Mouse (Mus musculus) heart, embryonic 16.5 days (tissue): ENCODE data around the gene Tspyl4. TPM values are rescaled to one million over a fixed set of nuclear protein-coding genes. Genes with fewer than 3 reads are reported as not detected.
"Not testable (repeated sequence)": the region's sequence is repeated elsewhere in the genome, so short reads cannot be mapped to it uniquely, and the experiment has no call there.

Experiments
- ATAC-seq: fragments of 200-750 bp; cut with Nextera tagmentation; replicated peaks from 2 replicates; pipeline ENCODE4 v1.8.0; 2017; ENCODE audit warnings: moderate number of reproducible peaks; ENCODE audit not compliant: insufficient read depth, low FRiP score; ENCODE audit errors: extremely low read depth
- H3K27ac ChIP-seq: fragments of 300-500 bp; sonication (generic); 2 replicates; pipeline ENCODE4 v1.5.1; 2014; ENCODE audit warnings: mild to moderate bottlenecking, low read length, control low read depth, moderate library complexity
- H3K27me3 ChIP-seq: fragments of 300-500 bp; sonication (generic); 2 replicates; pipeline ENCODE4 v1.6.1; 2014; ENCODE audit warnings: low read length, mixed read lengths; ENCODE audit not compliant: control insufficient read depth, insufficient read depth
- H3K36me3 ChIP-seq: fragments of 300-500 bp; sonication (generic); 2 replicates; pipeline ENCODE4 v1.6.1; 2014; ENCODE audit not compliant: control insufficient read depth, insufficient read depth
- H3K4me1 ChIP-seq: fragments of 300-500 bp; sonication (generic); 2 replicates; pipeline ENCODE4 v1.6.1; 2014; ENCODE audit warnings: low read length, mixed read lengths; ENCODE audit not compliant: control insufficient read depth, insufficient read depth
- H3K4me2 ChIP-seq: fragments of 300-500 bp; sonication (generic); 2 replicates; pipeline ENCODE4 v1.6.1; 2014; ENCODE audit warnings: low read depth, mild to moderate bottlenecking, control low read depth, low read length
- H3K4me3 ChIP-seq: fragments of 300-500 bp; sonication (generic); 2 replicates; pipeline ENCODE4 v1.5.1; 2014; ENCODE audit warnings: mild to moderate bottlenecking, control low read depth, low read length
- H3K9ac ChIP-seq: fragments of 300-500 bp; sonication (generic); 2 replicates; pipeline ENCODE4 v1.6.1; 2014; ENCODE audit warnings: low read length, control low read depth
- H3K9me3 ChIP-seq: fragments of 300-500 bp; sonication (generic); replicated peaks from 2 replicates; pipeline ENCODE4 v1.6.1; 2016; ENCODE audit warnings: low read length; ENCODE audit not compliant: control insufficient read depth
- WGBS: fragments of 180-500 bp; shearing (Covaris S2); extraction: QIAGEN DNeasy Blood & Tissue Kit; methylation state at CpG from one replicate; pipeline ENCODE4 v1.1.7; 2014; 5-methylcytosine and 5-hydroxymethylcytosine counted together
- polyA plus RNA-seq: library from polyadenylated mRNA; unstranded; fragments of >200 nt; fragmentation: Nextera tagmentation; extraction: Ambion mirVana; gene quantifications from 2 replicates; pipeline ENCODE4 v1.2.1, GENCODE M21; 2015

Tspyl4 gene
- polyA plus RNA-seq = 20.5 and 20.8 TPM in 2 replicates

- Histone ChIP-seq H3K4me2 (peak within 1 kb of the TSS; percentile 88), H3K27me3 (no peaks in the 10 kb centered on the region), H3K36me3 (no peaks in the 10 kb centered on the region), H3K4me1 (peaks cover 29% of the 10 kb centered on the region), H3K27ac (peak within 1 kb of the TSS; percentile 70), H3K9ac (peak within 1 kb of the TSS; percentile 79), H3K9me3 (no peaks in the 10 kb centered on the region), H3K4me3 (peak within 1 kb of the TSS; percentile 80)
- ATAC-seq = peak; percentile 94
- under 1% methylated on average over 38 of the region's 38 CpGs for WGBS
Observed at GRCm38 (mm10) chr10:34297299-34297979, at the start of gene Tspyl4. TSS of gene Tspyl4 (plus strand) at chr10:34297442.

- no peak overlapping the region for H3K9ac ChIP-seq
- no peak overlapping the region for H3K4me2 ChIP-seq
- no peak for ATAC-seq
- 42% methylated on average over 3 of the region's 3 CpGs for WGBS
- no peak overlapping the region for H3K27ac ChIP-seq
- H3K9me3 ChIP-seq = no peaks in the 10 kb centered on the region
- H3K4me1 ChIP-seq = no peaks in the 10 kb centered on the region
- no peaks in the 10 kb centered on the region for H3K36me3 ChIP-seq
- no peak overlapping the region for H3K4me3 ChIP-seq
- no peaks in the 10 kb centered on the region for H3K27me3 ChIP-seq
Observed at GRCm38 (mm10) chr10:34247757-34248156, 49.5 kb upstream of the Tspyl4 start.

- Histone ChIP-seq H3K4me2 (no peak overlapping the region), H3K27ac (no peak overlapping the region), H3K4me1 (no peaks in the 10 kb centered on the region), H3K9ac (no peak overlapping the region), H3K27me3 (no peaks in the 10 kb centered on the region), H3K9me3 (no peaks in the 10 kb centered on the region), H3K36me3 (no peaks in the 10 kb centered on the region), H3K4me3 (no peak overlapping the region)
- 39% methylated on average over 2 of the region's 2 CpGs for WGBS
- no peak for ATAC-seq
Observed at GRCm38 (mm10) chr10:34249594-34249993, 47.6 kb upstream of the Tspyl4 start.

GRCm38 (mm10) chr10:34252833-34253232 lies 44.4 kb upstream of the Tspyl4 start:
- WGBS = 80% methylated on average over 9 of the region's 9 CpGs
- not testable (repeated sequence) for H3K36me3 ChIP-seq, H3K27ac ChIP-seq, H3K4me1 ChIP-seq, H3K9ac ChIP-seq, H3K27me3 ChIP-seq, H3K4me2 ChIP-seq, H3K4me3 ChIP-seq, H3K9me3 ChIP-seq, ATAC-seq

- Histone ChIP-seq H3K9me3 (no peaks in the 10 kb centered on the region), H3K9ac (no peak overlapping the region), H3K27ac (no peak overlapping the region), H3K36me3 (no peaks in the 10 kb centered on the region), H3K4me1 (no peaks in the 10 kb centered on the region), H3K4me3 (no peak overlapping the region), H3K27me3 (no peaks in the 10 kb centered on the region), H3K4me2 (no peak overlapping the region)
- no peak for ATAC-seq
- WGBS = 82% methylated on average over 4 of the region's 4 CpGs
Observed at GRCm38 (mm10) chr10:34265106-34265505, 32.1 kb upstream of the Tspyl4 start.

GRCm38 (mm10) chr10:34267312-34268070 lies 29.8 kb upstream of the Tspyl4 start:
- Histone ChIP-seq H3K27ac (no peak overlapping the region), H3K36me3 (no peaks in the 10 kb centered on the region), H3K9ac (no peak overlapping the region), H3K4me1 (peaks cover 2% of the 10 kb centered on the region; the same call in 1 of the 2 replicates), H3K27me3 (no peaks in the 10 kb centered on the region), H3K4me3 (no peak overlapping the region), H3K9me3 (no peaks in the 10 kb centered on the region), H3K4me2 (no peak overlapping the region)
- ATAC-seq = no peak
- WGBS = 62% methylated on average over 5 of the region's 5 CpGs

- Histone ChIP-seq H3K4me3 (no peak overlapping the region), H3K9ac (no peak overlapping the region), H3K9me3 (no peaks in the 10 kb centered on the region), H3K4me1 (peaks cover 2% of the 10 kb centered on the region; the same call in 1 of the 2 replicates), H3K27ac (no peak overlapping the region), H3K36me3 (no peaks in the 10 kb centered on the region), H3K4me2 (no peak overlapping the region), H3K27me3 (no peaks in the 10 kb centered on the region)
- ATAC-seq = peak; percentile 75
- WGBS = 22% methylated on average over 7 of the region's 7 CpGs
Observed at GRCm38 (mm10) chr10:34271681-34272080, 25.6 kb upstream of the Tspyl4 start.

- ATAC-seq = no peak
- Histone ChIP-seq H3K9me3 (no peaks in the 10 kb centered on the region), H3K27ac (no peak overlapping the region), H3K4me2 (peak overlapping the region; percentile 67), H3K4me1 (peaks cover 16% of the 10 kb centered on the region), H3K27me3 (no peaks in the 10 kb centered on the region), H3K9ac (0 out of 2 replicates have a peak overlapping the region, but pooled peaks have one; percentile 37), H3K4me3 (peak overlapping the region; percentile 45), H3K36me3 (0 out of 2 replicates have a peak, but pooled peaks cover under 1% of the 10 kb centered on the region)
- WGBS = 22% methylated on average over 13 of the region's 13 CpGs
Observed at GRCm38 (mm10) chr10:34280591-34281175, 16.6 kb upstream of the Tspyl4 start.
